Mouse (Mus musculus): Measurements from ENCODE around the gene Pbld2.

The Pbld2 gene

DNA sequence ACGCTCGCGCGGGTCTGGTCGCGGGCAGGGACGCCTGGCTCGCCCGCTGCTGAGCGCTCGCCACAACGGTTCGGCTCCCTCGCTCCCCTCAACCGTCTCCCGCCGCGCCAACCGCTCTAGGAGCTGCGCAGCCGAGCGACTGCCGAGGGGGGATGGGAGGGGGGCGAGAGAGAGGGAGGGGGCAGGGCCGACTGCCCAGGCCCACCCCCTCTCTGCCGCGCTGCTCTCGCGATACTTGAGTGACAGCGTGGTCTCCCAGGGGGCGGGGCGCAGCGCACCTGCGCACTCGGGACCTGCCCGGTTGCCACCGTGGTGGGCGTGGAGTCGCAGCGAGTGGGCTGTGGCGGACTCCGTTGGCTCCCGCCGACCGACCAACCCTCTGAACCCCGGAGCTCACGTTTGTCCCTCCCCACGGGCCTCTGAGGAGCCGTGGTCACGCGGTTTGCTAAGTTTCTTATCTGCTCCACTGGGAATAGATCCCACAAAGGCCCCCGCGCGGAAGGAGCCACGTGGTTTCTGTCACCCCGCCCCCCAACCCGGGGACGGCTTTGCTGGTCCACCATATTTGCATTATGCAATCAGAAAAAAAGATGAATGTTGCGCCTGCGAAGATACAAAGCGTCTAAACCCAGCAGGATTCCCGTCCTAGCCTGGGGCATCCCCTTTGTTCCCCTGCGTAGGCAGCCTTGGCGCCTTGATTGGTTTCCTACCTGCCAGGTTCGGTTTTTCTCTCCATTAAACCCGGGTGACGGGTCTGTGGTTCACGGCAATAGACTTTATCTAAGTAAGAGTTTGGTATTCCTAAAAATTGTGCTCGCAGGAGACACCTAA, at the start of gene Pbld2, which contains the start of gene Hnrnph3:
Gene Pbld2, plus strand, starts transcription at position 567 of the 831 bp plus-strand sequence.
Gene Hnrnph3, minus strand, starts transcription at position 469 of the 831 bp plus-strand sequence.
- DNase-seq, result peak; percentile 98

DNA sequence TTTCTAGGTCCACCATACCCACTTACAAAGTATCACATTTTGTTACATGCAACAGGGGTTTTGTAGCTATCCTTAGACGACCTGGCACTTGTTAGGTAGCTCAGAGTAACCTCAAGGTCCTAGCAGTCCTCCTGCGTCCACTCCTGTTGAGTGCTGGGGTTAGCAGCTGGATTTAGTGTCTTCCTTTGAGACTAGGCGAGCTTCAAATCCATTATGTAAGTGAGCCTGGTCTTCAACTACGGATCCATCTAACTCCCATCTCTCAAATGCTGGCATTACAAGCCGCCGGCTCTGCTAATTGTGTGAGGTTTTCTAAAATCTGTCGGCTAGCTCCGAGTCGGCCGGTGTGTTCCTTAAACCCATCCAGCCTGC, 44.5 kb upstream of the Pbld2 start:
- no peak for DNase-seq

- DNase-seq, result peak; percentile 88
These were observed 43.8 kb upstream of the Pbld2 start, which contains the start of gene Rufy2 for GRCm38 (mm10) chr10:62980039-62980954. TSS of gene Rufy2 (plus strand) at chr10:62980223.

- DNase-seq, result no peak
These were observed 40.0 kb upstream of the Pbld2 start for GRCm38 (mm10) chr10:62984072-62984471.

DNA sequence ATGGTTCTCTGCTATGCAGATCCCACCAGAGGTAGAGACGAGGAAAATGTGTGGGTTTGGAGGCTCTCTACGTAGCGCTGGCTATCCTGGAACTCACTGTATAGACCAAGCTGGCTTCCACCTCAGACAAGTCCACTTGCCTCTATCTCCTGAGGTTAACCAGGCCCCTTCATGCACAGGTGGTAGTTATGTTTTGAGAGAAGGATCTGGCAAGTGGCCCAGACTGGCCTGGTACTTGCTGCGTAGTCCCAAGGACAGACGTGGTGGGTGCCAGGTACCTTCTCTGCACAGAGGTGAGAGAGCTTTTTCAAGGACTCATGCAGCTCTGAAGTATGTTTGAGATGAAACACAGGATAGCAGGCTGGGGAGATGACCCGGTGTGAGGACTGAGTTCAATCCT, 39.6 kb upstream of the Pbld2 start:
- DNase-seq, result no peak

GRCm38 (mm10) chr10:62987341-62987740, 36.8 kb upstream of the Pbld2 start:
- peak; percentile 50 for DNase-seq

DNA sequence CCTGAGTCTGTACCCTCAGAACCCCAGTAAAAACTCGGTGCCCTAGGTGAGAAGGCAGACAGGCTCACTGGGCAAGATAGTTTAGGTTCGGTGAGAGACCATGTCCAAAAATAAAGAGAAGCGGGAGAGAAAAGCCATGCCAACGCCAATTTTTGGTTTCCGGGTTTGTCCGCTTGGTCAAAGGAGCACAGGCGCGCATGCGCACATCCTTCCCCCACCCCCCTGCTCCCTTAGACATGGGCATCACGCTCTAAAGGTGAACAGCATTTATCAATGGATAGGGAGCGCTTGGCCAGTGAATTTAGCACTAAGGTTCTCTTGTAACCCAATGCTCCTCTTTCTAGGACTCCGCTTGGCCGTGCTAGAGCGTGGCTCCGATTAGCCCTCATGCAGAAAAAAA, 33.5 kb upstream of the Pbld2 start:
- no peak for DNase-seq

DNA sequence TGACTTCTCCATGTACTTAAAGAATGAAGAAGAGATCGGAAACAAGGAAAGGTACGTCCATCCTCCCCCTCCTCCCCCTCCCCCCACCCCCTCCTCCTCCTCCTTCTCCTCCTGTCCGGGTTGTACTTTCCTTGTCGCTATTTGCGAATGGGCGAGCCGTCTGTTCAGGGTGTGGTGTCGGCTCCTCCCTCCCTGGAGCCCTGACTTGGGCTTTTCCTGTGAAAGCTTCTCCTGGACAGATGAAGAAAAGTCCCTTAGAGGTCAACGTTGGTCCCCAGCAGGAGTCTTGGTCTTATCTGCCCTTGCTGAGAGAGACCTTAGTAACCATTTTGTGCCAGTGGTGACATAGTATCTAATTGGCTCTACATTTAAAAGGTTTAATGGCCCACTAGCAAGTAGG, 30.1 kb upstream of the Pbld2 start:
- no peak for DNase-seq

- no peak for DNase-seq
These were observed 23.5 kb upstream of the Pbld2 start for GRCm38 (mm10) chr10:63000584-63000983.

DNA sequence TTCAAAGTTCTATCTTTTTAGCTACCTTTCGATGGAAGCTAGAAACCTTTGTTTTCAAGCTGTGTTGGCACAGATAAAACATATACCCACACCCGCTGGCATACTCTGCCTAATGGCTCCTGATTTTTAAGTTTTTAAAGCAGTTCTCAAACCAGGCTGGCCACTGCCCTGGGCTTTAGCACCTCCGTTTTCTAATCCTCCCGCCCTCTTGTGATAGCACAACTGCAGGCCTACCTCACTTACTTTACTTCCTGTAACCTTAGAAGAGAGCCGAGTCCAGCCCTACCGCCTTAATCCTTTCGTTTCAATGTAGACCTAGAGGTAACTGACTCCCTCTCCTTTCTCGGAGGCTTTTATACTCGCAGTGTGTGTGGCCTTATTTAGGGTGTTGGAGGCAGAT, 20.9 kb upstream of the Pbld2 start:
- DNase-seq, result no peak

GRCm38 (mm10) chr10:63004556-63004955, 19.6 kb upstream of the Pbld2 start:
- DNase-seq, result no peak

- DNase-seq, result no peak
These were observed 15.9 kb upstream of the Pbld2 start for GRCm38 (mm10) chr10:63008193-63008592.

DNA sequence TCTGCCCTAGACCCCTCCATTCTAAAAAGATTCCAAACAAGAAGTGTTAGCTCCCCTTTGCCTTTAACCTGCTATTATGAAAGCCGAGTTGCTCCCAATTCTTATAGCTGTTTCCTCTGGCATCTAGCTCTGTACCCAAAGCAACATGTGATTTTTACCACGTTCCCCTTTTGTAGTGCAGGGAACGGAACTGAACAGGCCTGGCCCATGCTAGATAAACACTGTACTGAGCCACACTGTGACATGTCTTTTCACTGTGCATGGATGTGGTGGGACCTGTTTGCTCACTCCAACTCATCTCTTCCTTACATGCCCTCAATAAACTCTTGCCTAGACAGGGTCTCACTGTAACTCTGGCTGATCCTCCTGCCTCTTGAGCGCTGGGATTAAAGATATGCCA, 13.8 kb upstream of the Pbld2 start:
- DNase-seq, result no peak

DNA sequence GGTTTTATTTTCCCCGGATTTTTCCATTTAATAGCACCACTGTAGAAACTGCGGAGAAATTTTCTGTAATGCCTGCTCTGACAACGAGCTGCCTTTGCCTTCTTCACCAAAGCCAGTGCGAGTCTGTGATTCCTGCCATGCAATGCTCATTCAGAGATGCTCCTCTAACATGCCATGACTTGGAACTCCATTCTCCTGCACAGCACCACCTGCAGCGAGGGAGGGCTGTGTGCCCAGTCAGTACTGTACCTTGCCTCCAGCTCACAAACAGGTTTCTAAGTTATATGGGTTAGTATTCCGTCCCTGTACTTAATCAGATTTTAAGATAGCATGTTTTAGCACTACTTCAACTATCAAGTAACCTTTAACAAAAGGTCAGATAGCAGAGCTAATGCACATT, 12.6 kb upstream of the Pbld2 start:
- no peak for DNase-seq

DNA sequence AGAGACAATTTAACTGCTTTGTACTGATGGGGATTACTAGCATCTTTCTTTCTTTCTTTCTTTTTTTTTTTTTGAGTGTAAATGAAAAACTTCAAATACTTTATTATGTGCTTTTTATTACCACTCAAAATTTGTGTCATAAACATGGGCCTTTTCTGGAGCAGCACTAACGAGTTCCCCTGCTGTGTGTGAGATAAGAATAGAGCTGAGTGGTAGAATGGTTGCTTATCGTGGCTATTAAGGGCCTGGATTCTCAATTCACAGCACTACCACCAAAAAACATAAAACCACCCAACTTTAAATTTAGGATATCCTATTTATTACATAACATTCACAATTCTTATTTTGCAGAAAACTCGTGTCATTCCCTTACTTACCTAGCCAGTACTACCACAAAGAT, 10.6 kb upstream of the Pbld2 start:
- no peak for DNase-seq

- no peak for DNase-seq
These were observed 9.9 kb upstream of the Pbld2 start for GRCm38 (mm10) chr10:63014168-63014567.

GRCm38 (mm10) chr10:63019304-63019703, 4.8 kb upstream of the Pbld2 start:
- no peak for DNase-seq

DNA sequence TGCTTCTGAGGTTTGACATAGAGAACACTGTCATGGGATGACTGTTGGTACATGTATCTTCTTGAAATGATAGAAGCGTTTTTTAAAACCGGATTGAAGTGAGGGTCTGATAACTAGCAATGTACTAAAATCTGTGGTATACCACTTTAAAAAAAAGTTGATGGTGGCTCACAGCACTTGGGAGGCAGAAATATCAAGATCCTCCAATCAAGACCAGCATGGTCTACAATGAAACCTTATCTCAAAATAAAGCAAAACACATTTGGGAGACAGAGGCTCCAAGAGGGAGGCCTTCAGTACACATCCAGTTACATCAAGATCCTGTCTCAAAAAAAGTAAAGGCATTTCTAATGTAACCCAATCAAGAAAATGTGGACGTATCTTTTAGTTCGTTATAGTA, 2.4 kb upstream of the Pbld2 start:
- no peak for DNase-seq

DNA sequence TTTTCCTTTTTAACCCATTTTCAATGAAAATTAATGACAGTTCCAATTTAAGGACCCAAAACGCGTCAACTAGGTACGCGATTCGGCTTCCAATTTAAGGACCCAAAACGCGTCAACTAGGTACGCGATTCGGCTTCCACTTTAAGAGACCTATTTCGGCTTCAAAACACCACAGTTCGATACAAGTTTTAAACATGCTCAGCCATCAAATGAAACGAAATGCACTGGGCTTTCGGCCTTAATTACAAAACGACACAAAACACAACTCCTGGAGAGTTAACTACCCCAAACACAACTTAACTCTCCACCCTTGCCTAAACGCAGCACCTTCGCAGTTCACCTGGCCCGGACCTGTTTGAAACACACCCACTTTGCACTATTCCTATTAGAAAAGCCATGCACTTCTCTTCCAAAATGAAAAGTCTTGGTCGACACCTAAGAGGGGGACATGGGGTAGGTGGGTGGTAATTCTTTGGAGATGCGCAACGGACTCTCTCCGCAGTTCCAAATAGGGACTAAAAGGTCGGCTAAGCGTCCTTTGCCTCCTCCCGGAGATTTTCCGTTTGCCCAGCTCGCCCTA, 1.5 kb upstream of the Pbld2 start:
- DNase-seq, result no peak

GRCm38 (mm10) chr10:63023121-63023748, 880 bp upstream of the Pbld2 start:
- DNase-seq, result peak; percentile 85

DNA sequence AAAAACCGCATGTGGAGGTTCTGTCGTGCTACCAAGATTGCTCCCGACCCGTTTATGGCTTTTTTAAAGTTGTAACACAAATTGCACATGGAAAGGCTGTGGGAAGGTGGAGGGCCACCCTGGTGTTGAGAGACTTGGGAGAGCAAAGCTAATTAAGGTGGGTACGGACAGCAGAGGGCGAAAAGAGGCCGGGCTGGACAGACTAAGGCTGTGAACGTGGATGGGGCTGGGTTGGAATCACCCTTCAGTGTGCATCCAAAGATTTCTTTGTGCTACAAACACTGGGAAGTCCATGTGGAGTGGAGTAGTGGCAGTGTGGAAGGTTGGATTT, 430 bp downstream of the Pbld2 start:
- peak; percentile 82 for DNase-seq

DNA sequence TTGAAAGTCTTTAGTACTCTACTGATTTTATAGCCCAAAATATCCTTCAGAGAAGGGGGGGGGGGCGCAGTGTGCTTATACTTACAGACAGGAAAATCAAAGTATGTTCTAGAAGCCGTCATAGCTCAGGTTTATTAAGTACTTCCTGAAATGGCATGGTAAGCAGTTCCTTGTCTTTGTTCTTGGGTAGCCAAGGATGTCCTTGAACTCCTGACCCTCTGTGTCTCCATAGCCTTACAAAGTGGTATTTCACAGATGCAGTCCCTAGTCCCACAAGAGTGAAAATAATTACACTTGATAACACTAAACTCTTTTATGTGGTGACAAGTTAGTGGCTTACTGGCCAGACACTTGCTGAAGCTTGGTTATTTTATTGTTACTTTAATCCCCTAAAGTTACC, 901 bp downstream of the Pbld2 start:
- peak; percentile 33 for DNase-seq

DNA sequence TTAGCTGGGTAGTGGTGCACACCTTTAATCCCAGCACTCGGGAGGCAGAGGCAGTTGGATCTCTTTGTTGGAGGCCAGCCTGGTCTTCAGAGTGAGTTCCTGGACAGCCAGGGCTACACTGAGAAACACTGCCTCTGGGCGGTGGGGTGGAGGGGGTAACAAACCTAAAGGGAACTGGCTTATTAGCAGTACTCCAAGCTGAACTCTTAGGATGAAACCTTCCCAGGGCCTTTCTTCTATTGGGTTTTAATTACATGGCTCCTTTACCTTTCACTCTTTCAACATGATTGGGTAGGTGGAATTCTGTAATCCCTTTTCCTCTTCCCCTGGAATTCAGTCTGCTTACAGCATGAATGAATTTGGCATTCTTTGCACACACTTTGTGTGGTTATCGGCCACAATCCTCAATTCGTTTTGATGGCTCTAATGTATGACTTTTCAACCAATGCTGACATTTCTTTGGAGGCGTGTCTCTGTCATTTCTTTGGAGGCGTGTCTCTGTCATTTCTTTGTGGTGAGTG, 1.4 kb downstream of the Pbld2 start:
- no peak for DNase-seq
